Mouse (Mus musculus) WW6 (cell line): Measurements from ENCODE around the gene Scnn1a.

Source experiments
- DNase-seq: peaks from one replicate; pipeline ENCODE4 v3.0.0-alpha.2; 2013; ENCODE audit warnings: low read depth, low spot score

Scnn1a gene

DNA sequence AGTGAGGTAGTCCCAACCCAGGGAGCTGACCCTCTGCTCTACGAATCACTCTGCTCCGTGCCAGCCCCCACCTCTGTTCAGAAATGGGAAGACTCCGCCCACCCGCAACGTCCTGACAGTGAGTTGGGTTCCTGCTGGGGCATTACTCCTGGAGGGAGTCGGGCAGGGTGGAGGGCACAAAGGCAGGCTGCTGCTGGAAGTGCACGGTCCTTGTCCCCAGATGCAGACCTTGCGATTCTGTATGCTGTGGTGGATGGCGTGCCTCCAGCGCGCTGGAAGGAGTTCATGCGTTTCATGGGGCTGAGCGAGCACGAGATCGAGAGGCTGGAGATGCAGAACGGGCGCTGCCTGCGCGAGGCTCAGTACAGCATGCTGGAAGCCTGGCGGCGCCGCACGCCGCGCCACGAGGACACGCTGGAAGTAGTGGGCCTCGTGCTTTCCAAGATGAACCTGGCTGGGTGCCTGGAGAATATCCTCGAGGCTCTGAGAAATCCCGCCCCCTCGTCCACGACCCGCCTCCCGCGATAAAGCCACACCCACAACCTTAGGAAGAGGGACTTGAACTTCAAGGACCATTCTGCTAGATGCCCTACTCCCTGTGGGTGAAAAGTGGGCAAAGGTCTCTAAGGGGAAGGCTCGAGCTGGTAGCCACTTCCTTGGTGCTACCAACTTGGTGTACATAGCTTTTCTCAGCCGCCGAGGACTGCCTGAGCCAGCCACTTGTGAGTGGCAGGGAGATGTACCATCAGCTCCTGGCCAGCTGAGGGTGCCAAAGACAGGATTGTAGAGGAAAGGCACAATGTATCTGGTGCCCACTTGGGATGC, 41.2 kb downstream of the Scnn1a start:
- no peak for DNase-seq

DNA sequence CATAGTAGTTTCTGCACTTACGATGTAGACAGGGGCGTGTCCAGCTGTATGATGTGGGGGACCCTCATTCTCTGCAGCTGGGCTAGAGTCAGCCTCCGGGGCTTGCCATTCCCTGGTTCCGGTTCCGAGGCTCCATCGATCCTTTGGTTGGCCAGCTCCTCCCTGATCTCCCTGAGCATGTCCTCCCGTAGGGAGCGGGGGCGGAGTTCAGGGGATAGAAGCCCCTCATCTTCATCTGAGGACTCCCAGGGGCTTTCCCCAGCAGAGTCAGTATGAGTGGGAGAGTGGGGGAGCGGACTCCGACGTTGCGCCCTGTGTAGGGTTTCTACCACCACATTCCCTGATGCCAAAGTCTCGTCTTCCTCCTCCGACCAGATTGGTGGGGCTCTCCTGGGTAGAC, 42.6 kb downstream of the Scnn1a start:
- DNase-seq = no peak

DNA sequence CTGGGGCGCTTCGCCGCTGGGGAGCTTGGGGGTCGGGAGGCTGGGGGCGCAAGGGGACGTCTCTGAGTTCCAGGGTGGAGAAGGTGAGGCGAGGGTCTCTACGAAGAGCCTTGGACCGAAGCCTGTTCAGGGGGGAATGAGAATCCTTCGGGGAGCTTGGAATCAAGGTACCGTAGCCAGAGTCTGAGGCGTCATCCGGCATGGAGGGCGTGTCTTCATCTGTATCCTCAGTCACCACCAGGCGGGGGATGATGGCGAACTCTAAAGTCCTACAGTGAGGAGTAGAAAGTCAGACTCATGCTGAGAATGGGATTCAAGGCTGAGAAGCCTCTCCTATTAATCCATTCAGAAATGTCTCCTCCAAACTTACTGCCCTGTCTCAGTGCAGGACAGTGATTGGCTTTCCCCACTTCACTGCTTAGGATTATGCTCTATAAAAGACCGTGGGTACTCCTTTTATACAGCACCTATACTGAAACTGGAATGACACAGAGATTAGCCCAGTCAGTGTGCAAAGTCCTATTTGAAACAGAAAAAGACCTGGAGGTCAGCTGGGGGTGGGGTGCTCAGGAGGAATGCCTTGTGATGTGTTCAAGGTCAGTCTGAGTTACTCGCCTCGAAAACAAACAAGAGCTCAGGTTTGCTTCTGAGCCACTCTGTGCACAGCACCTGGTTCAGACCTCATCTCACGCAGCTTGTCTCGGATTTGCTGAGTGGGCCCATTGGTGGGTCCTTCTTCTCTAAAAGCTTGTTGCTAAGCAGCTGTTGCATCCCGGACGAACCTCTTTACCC, 43.2 kb downstream of the Scnn1a start:
- no peak for DNase-seq

DNA sequence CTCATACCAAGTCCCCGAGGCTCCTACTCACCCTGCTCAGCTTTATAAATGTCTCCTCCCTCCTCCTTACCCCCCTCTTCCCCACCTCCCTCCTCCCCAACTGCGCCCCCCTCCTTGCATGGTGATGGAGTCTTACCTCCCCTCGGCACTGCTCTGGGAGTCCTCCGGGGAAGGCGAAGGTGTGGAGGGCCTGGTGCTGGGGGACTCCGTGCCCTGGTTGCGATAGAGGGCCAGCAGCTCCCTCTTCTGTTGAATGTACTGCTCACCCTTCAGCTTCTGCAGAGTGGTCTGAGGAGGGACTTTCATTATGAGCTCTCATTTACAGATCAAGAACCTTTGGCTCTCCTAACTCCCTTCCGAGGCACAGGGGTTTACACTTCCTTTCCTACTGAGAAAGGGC, 44.0 kb downstream of the Scnn1a start:
- no peak for DNase-seq

- no peak for DNase-seq
Observed at GRCm38 (mm10) chr6:125365522-125365921, 45.1 kb downstream of the Scnn1a start.

- DNase-seq = no peak
Observed at GRCm38 (mm10) chr6:125366133-125366532, 45.7 kb downstream of the Scnn1a start.

- no peak for DNase-seq
Observed at GRCm38 (mm10) chr6:125367758-125368371, 47.4 kb downstream of the Scnn1a start.

DNA sequence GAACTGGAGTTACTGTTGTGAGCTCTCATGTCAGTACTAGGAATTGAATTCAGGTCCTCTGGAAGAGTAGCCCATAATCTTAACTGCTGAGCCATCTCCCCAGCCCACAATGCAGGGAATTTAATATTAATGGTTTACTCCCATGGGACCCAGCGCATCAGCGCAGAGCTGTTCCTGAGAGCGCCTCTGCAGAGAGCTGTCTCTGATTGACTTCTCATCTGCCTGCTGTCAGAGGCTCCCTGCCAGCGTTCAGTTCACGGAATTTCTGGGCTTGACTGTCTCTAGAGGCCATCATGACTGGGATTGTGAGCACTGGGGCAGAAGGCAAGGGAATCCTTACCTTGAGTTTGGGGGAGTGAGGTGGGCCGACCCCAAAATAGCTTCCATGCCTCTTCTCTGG, 56.6 kb downstream of the Scnn1a start:
- DNase-seq = no peak

GRCm38 (mm10) chr6:125377582-125378451, 57.4 kb downstream of the Scnn1a start:
- peak; percentile 89 for DNase-seq

DNA sequence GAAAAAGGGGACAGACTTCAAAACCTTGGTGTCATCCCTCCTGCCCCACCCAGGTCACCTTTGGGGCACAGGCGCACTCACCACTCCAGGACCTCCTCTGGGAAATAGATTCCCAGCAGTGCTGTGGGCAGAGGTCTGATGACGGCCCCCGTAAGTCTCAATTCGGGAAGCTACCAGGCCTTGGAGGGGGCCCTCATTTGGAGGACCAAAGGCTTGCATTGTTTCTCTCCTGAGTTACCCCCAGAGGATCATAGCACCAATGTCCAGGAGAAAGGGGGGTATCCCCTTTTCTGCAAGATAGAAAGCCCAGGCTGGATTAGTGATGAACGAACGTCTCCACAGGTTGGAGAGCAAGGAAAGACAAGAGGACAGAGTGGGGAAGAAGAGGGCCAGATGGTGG, 58.2 kb downstream of the Scnn1a start:
- no peak for DNase-seq

DNA sequence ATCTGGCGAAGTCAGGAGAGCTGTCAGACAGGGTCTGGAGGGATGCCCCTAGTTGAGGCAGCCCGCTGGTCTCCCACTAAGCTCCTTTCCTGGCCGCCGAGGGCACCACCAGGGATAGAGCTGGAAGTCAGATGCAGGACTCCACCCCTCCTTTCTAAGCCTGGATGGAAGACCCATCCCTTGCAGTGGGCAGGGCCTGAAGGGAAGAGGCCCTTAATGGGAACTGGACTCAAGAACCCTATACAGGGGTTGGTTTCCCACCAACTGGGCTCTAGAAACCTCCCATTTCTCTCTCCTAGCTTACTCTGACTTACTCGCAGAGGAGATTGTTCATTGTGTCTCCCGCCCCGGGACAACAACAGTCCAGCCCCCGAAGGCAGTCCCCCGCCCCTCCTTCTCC, 59.3 kb downstream of the Scnn1a start:
- DNase-seq = no peak

DNA sequence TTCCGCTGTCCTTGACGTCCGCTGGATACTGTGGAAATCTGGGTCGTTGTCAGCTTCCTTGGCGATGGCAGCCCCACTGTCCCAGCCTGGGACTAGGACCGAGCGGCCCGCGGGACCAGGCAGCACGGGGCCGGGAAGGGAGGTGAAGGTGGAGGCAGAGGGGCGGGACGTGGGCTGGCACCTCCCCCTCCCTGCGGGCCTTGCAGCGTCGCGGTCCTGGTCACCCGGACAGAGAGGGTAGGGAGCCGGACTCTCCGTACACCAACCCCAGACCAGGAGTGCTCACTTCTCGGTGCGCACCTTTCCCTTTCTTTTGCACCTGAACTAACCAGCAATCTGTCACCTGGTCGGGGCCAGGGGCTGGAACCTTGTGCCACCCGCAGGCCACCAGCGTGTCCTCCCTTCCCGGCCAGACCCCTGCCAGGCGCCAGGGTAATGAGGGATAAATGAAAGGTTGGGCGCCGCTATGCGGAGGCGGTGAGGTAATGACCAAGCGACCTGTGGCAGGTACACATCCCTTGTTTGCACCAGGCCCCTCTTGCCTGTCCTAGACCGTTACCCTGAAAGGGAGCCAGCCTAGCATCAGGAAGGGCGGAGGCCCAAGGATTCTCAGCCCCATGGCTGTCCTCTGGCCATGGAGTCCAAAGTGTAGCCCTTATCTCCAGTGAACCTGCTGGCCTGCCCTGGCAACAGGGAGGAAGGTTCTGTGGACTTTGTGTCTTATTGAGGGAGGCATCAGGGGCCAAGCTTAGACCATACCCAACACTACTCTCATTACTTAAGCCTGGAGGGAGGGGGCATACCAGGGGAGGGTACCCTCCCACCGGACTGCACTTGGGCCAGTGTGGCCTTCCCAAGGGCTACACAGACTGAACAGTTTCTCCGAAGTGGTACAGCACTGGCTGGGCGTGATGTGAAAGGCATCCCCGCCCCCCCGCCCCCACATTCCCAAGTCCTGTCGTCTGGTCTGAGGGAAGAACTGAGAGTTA, 60.2 kb downstream of the Scnn1a start, which contains the start of gene Plekhg6:
Gene Plekhg6, minus strand, starts transcription at position 422 of the 989 bp plus-strand sequence.
- DNase-seq = no peak

DNA sequence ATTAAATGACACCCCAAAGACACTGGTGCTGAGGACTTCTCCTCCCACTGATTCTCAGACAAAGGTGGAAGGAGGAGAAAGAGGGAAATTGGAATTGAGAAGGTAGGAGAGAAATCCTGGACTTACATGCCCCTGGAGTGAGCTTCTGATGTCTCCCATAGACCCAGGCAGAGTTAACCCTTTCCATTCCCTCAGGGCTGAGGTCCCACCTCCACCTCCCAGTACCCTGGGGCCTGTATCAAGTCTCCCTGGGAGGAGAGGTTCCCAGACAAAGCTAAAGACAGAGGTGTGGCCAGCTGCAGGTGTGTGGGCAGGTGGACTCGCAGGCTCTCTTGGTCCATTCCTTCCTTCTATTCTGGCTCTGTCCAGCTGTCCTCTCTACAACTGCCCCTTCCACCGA, 61.6 kb downstream of the Scnn1a start:
- DNase-seq = no peak

- no peak for DNase-seq
Observed at GRCm38 (mm10) chr6:125385066-125385974, 64.9 kb downstream of the Scnn1a start.

GRCm38 (mm10) chr6:125386080-125386479, 65.6 kb downstream of the Scnn1a start:
- no peak for DNase-seq

- DNase-seq = no peak
Observed at GRCm38 (mm10) chr6:125389853-125390252, 69.4 kb downstream of the Scnn1a start.
